Mouse (Mus musculus) bone marrow, adult 2 months (tissue): ENCODE results near the gene Gm45716. TPM values are rescaled to one million over a fixed set of nuclear protein-coding genes. Genes with fewer than 3 reads are reported as not detected.

ENCODE experiments used
- H3K27ac ChIP-seq: fragments of 200-500 bp; 2 replicates; pipeline ENCODE4 v1.5.1; 2012; ENCODE audit warnings: low read depth, mild to moderate bottlenecking, control low read depth, inconsistent platforms, low read length; ENCODE audit not compliant: control insufficient read depth, poor library complexity, insufficient read depth
- H3K4me1 ChIP-seq: fragments of 200-500 bp; 2 replicates; pipeline ENCODE4 v1.6.1; 2011; ENCODE audit warnings: low read length; ENCODE audit not compliant: control insufficient read depth, insufficient read depth
- H3K4me3 ChIP-seq: fragments of 200-500 bp; replicated peaks from 2 replicates; pipeline ENCODE3; 2011; ENCODE audit warnings: mild to moderate bottlenecking, low read depth, low read length, control low read depth; ENCODE audit not compliant: control insufficient read depth
- CTCF ChIP-seq: fragments of 200-500 bp; IDR thresholded peaks from 2 replicates; pipeline ENCODE4 v1.5.1; 2011; ENCODE audit warnings: low read length, control low read depth; ENCODE audit not compliant: control insufficient read depth, insufficient read depth
- POLR2A ChIP-seq: fragments of 200-500 bp; IDR thresholded peaks from 2 replicates; pipeline ENCODE4 v1.6.1; 2011; ENCODE audit warnings: low read depth, mild to moderate bottlenecking, control low read depth, low read length, borderline replicate concordance; ENCODE audit not compliant: control insufficient read depth
- WGBS: fragments of 180-500 bp; shearing (Covaris S2); methylation state at CpG from one replicate; pipeline ENCODE4 v1.1.7; 2018; 5-methylcytosine and 5-hydroxymethylcytosine counted together
- polyA plus RNA-seq: library from polyadenylated mRNA; stranded (reverse); fragments of >200 nt; gene quantifications from 2 replicates; pipeline ENCODE4 v1.2.4, GENCODE M21; 2011; ENCODE audit warnings: low replicate concordance; ENCODE audit not compliant: missing spikeins, insufficient read depth, insufficient read length

Gene Gm45716
- polyA plus RNA-seq, 1 experiment, result 3.2 TPM

GRCm38 (mm10) chr11:90224914-90225470 lies 37.5 kb downstream of the Gm45716 start:
- no peak for TF ChIP-seq POLR2A
- no peak for TF ChIP-seq CTCF
- H3K27ac ChIP-seq, result peak overlapping the region; percentile 52; the same call in 1 of the 2 replicates
- under 1% methylated on average over 11 of the region's 11 CpGs for WGBS
- H3K4me3 ChIP-seq, result no peak overlapping the region
- H3K4me1 ChIP-seq, result peaks cover 3% of the 10 kb centered on the region

GRCm38 (mm10) chr11:90227000-90227922 lies 39.8 kb downstream of the Gm45716 start:
- Histone ChIP-seq H3K4me3 (no peak overlapping the region), H3K4me1 (peaks cover 3% of the 10 kb centered on the region), H3K27ac (no peak overlapping the region)
- TF ChIP-seq POLR2A (no peak), CTCF (no peak)
- WGBS, result 56% methylated on average over 12 of the region's 12 CpGs

GRCm38 (mm10) chr11:90228251-90228949 lies 40.9 kb downstream of the Gm45716 start:
- H3K4me1 ChIP-seq, result peaks cover 3% of the 10 kb centered on the region
- TF ChIP-seq POLR2A (no peak), CTCF (no peak)
- no peak overlapping the region for H3K4me3 ChIP-seq
- no peak overlapping the region for H3K27ac ChIP-seq
- WGBS, result 77% methylated on average over 9 of the region's 9 CpGs

GRCm38 (mm10) chr11:90229800-90230199 lies 42.3 kb downstream of the Gm45716 start:
- no peak for TF ChIP-seq CTCF
- TF ChIP-seq POLR2A, result no peak
- H3K4me1 ChIP-seq, result peaks cover 3% of the 10 kb centered on the region

GRCm38 (mm10) chr11:90230671-90231070 lies 43.2 kb downstream of the Gm45716 start:
- WGBS, result 82% methylated on average over 2 of the region's 2 CpGs
- Histone ChIP-seq H3K27ac (no peak overlapping the region), H3K4me3 (no peak overlapping the region), H3K4me1 (peaks cover 3% of the 10 kb centered on the region)
- TF ChIP-seq CTCF, result no peak
- no peak for TF ChIP-seq POLR2A

More at GRCm38 (mm10) chr11:90229800-90230199, 42.3 kb downstream of the Gm45716 start:
- Histone ChIP-seq H3K27ac (no peak overlapping the region), H3K4me3 (no peak overlapping the region)

GRCm38 (mm10) chr11:90231631-90232030 lies 44.1 kb downstream of the Gm45716 start:
- Histone ChIP-seq H3K4me3 (no peak overlapping the region), H3K4me1 (peaks cover 1% of the 10 kb centered on the region), H3K27ac (no peak overlapping the region)
- TF ChIP-seq CTCF, result no peak
- no peak for TF ChIP-seq POLR2A
- WGBS, result 15% methylated on average over 2 of the region's 2 CpGs

GRCm38 (mm10) chr11:90232685-90233084 lies 45.2 kb downstream of the Gm45716 start:
- TF ChIP-seq CTCF, result no peak
- TF ChIP-seq POLR2A, result no peak
- WGBS, result 22% methylated on average over 4 of the region's 4 CpGs
- Histone ChIP-seq H3K27ac (no peak overlapping the region), H3K4me1 (peaks cover under 1% of the 10 kb centered on the region), H3K4me3 (no peak overlapping the region)

GRCm38 (mm10) chr11:90235221-90235620 lies 47.7 kb downstream of the Gm45716 start:
- WGBS, result 67% methylated on average over 5 of the region's 5 CpGs
- no peak overlapping the region for H3K27ac ChIP-seq
- no peaks in the 10 kb centered on the region; the same call in 1 of the 2 replicates for H3K4me1 ChIP-seq
- TF ChIP-seq CTCF (no peak), POLR2A (no peak)
- no peak overlapping the region for H3K4me3 ChIP-seq
